Mouse (Mus musculus) kidney, embryonic 15.5 days (tissue): ENCODE measurements around the gene Gm28305. TPM values are rescaled to one million over a fixed set of nuclear protein-coding genes. Genes with fewer than 3 reads are reported as not detected.
A peak's percentile ranks its signal among the peaks of the same experiment; 100 is the strongest.

Experiments used
- ATAC-seq: fragments of 200-750 bp; cut with Nextera tagmentation; replicated peaks from 2 replicates; pipeline ENCODE4 v1.8.0; 2017; ENCODE audit warnings: moderate TSS enrichment; ENCODE audit not compliant: low FRiP score
- H3K27ac ChIP-seq: fragments of 300-500 bp; sonication (generic); 2 replicates; pipeline ENCODE4 v1.5.1; 2015; ENCODE audit warnings: mild to moderate bottlenecking, inconsistent platforms
- H3K27me3 ChIP-seq: fragments of 300-500 bp; sonication (generic); 2 replicates; pipeline ENCODE4 v1.6.1; 2015; ENCODE audit warnings: inconsistent platforms
- H3K36me3 ChIP-seq: fragments of 300-500 bp; sonication (generic); 2 replicates; pipeline ENCODE4 v1.6.1; 2015; ENCODE audit warnings: inconsistent platforms
- H3K4me1 ChIP-seq: fragments of 300-500 bp; sonication (generic); 2 replicates; pipeline ENCODE4 v1.6.1; 2015; ENCODE audit warnings: inconsistent platforms
- H3K4me2 ChIP-seq: fragments of 300-500 bp; sonication (generic); 2 replicates; pipeline ENCODE4 v1.6.1; 2015; ENCODE audit warnings: moderate library complexity, mild to moderate bottlenecking, inconsistent platforms
- H3K4me3 ChIP-seq: fragments of 300-500 bp; sonication (generic); replicated peaks from 2 replicates; pipeline ENCODE4 v1.5.1; 2015; ENCODE audit warnings: mild to moderate bottlenecking, inconsistent platforms
- H3K9ac ChIP-seq: fragments of 300-500 bp; sonication (generic); 2 replicates; pipeline ENCODE4 v1.6.1; 2015; ENCODE audit warnings: mild to moderate bottlenecking, inconsistent platforms
- H3K9me3 ChIP-seq: fragments of 300-500 bp; sonication (generic); replicated peaks from 2 replicates; pipeline ENCODE4 v1.6.1; 2016; ENCODE audit warnings: inconsistent platforms
- WGBS: fragments of 180-500 bp; shearing (Covaris S2); methylation state at CpG from one replicate; pipeline ENCODE4 v1.1.7; 2015; ENCODE audit warnings: mixed read lengths; 5-methylcytosine and 5-hydroxymethylcytosine counted together
- polyA plus RNA-seq: library from polyadenylated mRNA; unstranded; fragments of >200 nt; fragmentation: Nextera tagmentation; extraction: Ambion mirVana; gene quantifications from 2 replicates; pipeline ENCODE4 v1.2.1, GENCODE M21; 2015

Gene Gm28305
- polyA plus RNA-seq, result not detected in 2 replicates

DNA sequence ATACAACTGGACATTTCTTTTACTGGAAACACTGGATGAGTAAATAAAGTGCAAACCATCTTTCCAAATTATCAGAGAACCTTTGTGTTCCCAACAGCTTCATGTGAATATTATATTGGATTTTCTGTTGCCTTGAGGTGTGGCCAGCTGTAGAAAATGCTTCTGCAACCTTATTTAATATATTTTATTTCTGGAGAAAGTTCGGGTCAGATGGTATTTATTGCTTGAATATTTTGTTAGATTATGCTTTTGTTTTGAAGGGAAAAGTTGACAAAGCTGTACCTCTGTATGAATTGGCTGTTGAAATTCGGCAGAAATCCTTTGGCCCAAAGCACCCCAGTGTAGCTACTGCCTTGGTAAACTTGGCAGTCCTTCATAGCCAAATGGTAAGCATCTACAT lies at the start of gene Gm28305:
Gm28305 (plus strand) TSS at position 301 of the 400 bp plus-strand sequence.
- no peaks in the 10 kb centered on the region for H3K9me3 ChIP-seq
- no peaks in the 10 kb centered on the region for H3K4me1 ChIP-seq
- peaks cover 65% of the 10 kb centered on the region for H3K36me3 ChIP-seq
- H3K9ac ChIP-seq, result no peak within 1 kb of the TSS
- 58% methylated on average over 2 of the region's 2 CpGs for WGBS
- H3K27ac ChIP-seq, result no peak within 1 kb of the TSS
- H3K4me2 ChIP-seq, result no peak within 1 kb of the TSS
- H3K27me3 ChIP-seq, result no peaks in the 10 kb centered on the region
- no peak within 1 kb of the TSS for H3K4me3 ChIP-seq
- ATAC-seq, result no peak

DNA sequence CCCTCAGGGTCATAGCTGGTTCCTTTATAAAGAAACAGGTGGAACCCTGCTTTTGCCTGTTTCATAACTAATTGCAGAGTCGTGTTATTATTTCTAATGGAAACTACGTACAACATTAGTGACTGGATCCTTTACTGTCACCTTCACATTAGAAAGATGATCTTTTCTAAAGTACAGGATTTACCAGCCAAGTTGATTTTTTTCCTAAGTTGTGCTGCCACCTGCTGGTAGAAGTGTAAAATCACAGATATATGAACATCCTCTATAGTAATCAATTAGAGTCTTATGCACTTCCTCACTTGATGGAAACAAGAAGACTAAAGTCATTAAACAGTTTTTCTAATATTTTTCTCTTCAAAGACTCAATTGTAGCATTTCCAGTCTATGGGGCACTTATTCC lies 44.0 kb upstream of the Gm28305 start:
- Histone ChIP-seq H3K4me3 (no peak overlapping the region), H3K9ac (no peak overlapping the region), H3K4me1 (peaks cover 7% of the 10 kb centered on the region), H3K36me3 (no peaks in the 10 kb centered on the region), H3K27ac (no peak overlapping the region), H3K4me2 (no peak overlapping the region), H3K27me3 (no peaks in the 10 kb centered on the region), H3K9me3 (no peaks in the 10 kb centered on the region)
- no peak for ATAC-seq
- 5% methylated on average over 2 of the region's 2 CpGs for WGBS

DNA sequence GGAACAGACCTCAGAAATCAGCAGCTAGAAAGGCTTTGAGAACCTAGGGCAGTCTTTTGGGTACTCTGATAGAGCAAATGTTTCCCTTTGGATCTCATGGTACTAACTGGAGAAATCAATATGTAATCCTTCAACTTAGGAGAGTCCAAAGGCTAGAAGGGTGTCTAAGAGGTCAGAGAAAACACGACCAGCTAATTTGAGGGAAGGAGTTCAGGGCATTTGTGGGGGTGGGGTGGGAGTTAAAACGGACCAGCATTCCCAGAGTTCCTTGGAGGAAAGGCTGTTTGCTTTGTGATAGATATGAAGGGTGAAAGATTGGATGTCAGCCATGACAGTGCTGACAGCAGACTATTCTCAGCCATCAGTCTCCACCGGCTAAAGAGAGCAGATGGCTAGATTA lies 39.9 kb upstream of the Gm28305 start:
- ATAC-seq, result no peak
- Histone ChIP-seq H3K27ac (peak overlapping the region; percentile 68), H3K9me3 (no peaks in the 10 kb centered on the region), H3K36me3 (peaks cover 3% of the 10 kb centered on the region), H3K4me3 (no peak overlapping the region), H3K4me2 (no peak overlapping the region), H3K9ac (no peak overlapping the region), H3K27me3 (no peaks in the 10 kb centered on the region), H3K4me1 (peaks cover 18% of the 10 kb centered on the region)
- 37% methylated on average over 3 of the region's 3 CpGs for WGBS

DNA sequence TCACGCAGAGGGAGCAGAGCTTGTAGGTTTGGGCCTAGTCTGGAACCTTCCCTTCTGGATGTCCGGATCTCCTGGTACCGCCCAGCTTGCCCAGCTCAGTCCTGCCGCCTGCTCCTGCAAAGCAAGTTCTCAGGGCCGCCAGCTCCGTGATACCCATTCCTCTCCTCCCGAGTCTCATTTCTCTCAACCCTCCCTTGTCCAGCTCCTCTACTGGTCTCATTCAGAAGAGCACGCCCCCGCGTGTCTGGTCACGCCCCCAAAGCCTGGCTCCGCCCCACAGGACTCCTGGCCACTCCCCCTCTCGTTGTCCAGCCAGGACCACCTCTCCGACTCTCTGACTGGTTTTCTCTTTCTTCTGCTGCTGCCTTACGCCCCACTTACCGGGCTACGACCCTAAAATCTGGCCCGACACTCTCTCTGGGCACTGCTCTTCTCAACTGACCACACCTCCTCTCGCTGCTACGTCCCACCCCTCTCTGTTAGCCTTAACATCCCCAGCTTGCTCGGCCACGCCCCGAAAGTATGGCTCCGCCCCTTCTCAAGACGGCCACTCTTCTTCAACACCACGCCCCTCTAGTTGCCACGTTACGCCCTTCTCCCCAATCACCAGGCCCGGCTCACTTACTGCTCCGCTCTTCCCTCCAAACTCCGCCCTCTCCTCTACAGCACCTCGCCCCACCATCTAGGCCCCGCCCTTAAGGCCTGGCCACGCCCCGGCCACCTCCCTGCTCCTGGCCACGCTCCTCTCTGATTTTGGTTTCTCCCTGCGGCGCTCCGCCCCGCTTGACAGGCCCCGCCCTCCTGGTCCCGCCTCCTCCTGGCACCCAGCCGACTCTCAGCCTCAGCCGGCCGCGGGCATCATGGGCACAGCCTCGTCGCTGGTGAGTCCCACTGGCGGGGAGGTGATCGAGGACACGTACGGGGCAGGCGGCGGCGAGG lies 38.3 kb upstream of the Gm28305 start, which contains the start of gene Nphp3:
Nphp3 (plus strand) TSS at position 624 of the 939 bp plus-strand sequence.
- Histone ChIP-seq H3K4me1 (peaks cover 18% of the 10 kb centered on the region), H3K4me3 (peak within 1 kb of the TSS; percentile 79), H3K27ac (peak within 1 kb of the TSS; percentile 98), H3K27me3 (no peaks in the 10 kb centered on the region), H3K4me2 (peak within 1 kb of the TSS; percentile 85), H3K9ac (peak within 1 kb of the TSS; percentile 68), H3K9me3 (no peaks in the 10 kb centered on the region), H3K36me3 (peaks cover 13% of the 10 kb centered on the region)
- 1% methylated on average over 55 of the region's 55 CpGs for WGBS
- peak; percentile 98 for ATAC-seq

DNA sequence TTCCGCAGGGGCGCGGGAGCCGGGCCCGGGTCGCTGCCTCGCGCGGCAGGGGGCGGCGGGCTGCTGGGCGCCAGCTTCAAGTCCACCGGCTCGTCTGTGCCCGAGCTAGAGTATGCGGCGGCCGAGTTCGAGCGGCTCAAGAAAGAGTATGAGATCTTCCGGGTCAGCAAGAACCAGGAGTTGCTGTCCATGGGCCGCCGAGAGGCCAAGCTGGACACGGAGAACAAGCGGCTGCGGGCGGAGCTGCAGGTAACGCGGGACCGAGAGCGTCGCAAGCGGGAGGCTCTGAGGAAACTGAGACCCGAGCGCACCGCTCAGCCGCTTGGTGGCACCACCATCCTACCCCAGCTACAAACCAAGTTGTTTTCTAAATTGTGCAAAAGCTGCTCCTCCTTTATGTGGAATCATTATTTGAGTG lies 37.5 kb upstream of the Gm28305 start:
- ATAC-seq, result peak; percentile 55
- under 1% methylated on average over 37 of the region's 37 CpGs for WGBS
- H3K9me3 ChIP-seq, result no peaks in the 10 kb centered on the region

DNA sequence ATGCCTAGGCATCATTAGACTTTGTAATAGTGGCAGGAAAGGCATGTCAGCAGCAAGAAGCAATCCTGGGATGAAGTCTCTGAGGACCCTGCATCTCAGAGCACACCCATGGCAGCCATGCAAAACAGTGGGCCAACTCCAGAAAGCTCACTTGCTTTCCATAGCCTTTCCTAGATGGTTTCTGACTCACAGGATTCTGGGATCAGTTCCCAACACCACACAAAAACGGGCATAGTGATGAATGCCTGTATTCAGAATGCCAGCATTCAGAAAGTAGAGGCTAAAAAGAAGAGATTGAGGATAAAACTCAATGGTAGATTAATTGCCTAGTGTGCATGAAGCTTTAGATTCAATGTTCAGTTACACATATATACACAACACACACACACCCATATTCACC lies 25.9 kb upstream of the Gm28305 start:
- WGBS, result 57% methylated on average over 1 of the region's 1 CpGs
- Histone ChIP-seq H3K9ac (no peak overlapping the region), H3K27ac (no peak overlapping the region), H3K36me3 (peaks cover 74% of the 10 kb centered on the region), H3K4me2 (no peak overlapping the region), H3K9me3 (no peaks in the 10 kb centered on the region), H3K4me1 (no peaks in the 10 kb centered on the region), H3K27me3 (no peaks in the 10 kb centered on the region), H3K4me3 (no peak overlapping the region)
- ATAC-seq, result no peak

More for the DNA sequence above, 37.5 kb upstream of the Gm28305 start:
- Histone ChIP-seq H3K4me1 (peaks cover 18% of the 10 kb centered on the region), H3K27me3 (no peaks in the 10 kb centered on the region), H3K4me3 (peak overlapping the region; percentile 79), H3K4me2 (peak overlapping the region; percentile 85), H3K9ac (peak overlapping the region; percentile 68), H3K36me3 (peaks cover 13% of the 10 kb centered on the region), H3K27ac (peak overlapping the region; percentile 90)

DNA sequence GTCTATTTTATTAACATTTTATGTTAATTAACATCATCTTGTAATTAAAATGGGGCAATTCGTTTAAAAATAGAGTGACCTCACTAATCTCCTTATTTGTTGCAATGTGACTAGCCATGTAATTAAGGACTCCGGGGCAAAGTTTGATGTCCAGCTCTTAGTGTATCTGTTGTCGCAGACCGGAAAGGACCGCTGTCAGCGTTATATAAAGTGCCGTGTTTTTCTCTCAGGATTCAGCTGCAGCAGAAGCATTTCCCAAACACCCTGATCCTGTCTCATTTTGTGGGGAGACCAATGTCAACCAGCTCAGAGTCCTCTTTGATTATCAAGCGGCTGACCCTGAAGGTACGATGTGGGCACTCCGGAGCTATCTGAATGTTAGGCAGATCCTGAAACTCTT lies 19.4 kb upstream of the Gm28305 start:
- Histone ChIP-seq H3K27me3 (no peaks in the 10 kb centered on the region), H3K9me3 (no peaks in the 10 kb centered on the region), H3K4me2 (no peak overlapping the region), H3K9ac (no peak overlapping the region), H3K4me1 (no peaks in the 10 kb centered on the region), H3K27ac (no peak overlapping the region), H3K36me3 (peaks cover 86% of the 10 kb centered on the region), H3K4me3 (no peak overlapping the region)
- 93% methylated on average over 10 of the region's 10 CpGs for WGBS
- ATAC-seq, result no peak

DNA sequence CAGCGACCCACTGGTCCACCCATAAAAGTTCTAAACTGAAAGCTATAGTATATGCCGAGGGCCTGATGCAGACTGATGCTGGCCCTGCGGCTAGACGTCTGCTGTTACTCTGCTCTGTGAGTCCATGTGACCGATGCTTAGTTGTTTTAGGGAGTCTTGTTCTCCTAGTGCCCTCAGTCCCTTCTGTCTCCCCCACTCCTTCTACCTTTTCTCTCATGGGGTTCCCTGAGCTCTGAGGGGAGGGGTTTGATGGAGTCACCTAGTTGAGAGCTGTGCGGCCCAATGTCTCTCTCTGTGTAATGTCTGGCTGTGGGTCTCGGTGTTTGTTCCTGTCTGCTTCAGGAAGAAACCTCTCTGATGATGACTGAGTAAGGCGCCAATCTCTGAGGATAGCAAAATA lies 13.3 kb upstream of the Gm28305 start:
- no peak overlapping the region for H3K9ac ChIP-seq
- ATAC-seq, result no peak
- H3K4me1 ChIP-seq, result no peaks in the 10 kb centered on the region
- no peak overlapping the region for H3K4me2 ChIP-seq
- no peak overlapping the region for H3K27ac ChIP-seq
- H3K4me3 ChIP-seq, result no peak overlapping the region
- WGBS, result 98% methylated on average over 8 of the region's 8 CpGs
- no peaks in the 10 kb centered on the region for H3K27me3 ChIP-seq
- H3K9me3 ChIP-seq, result no peaks in the 10 kb centered on the region
- peaks cover 72% of the 10 kb centered on the region for H3K36me3 ChIP-seq

DNA sequence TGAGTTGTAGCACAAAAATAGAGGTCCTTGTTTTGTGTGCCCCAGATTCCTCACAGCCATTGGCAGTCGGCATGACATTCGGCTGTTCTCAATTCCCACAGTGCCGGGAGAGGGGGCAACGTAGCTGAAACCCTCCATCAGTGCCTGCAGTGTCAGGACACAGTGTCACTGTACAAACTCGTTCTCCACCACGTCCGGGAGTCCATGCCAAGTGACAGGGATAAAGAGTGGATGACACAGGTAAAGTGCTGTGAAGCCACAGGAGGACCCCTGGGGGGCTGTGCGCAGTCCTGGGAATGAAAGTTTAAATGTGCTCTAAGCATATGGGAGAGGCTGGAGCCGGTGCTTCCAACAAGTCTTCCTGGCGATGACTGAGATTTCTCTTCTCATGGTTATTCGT lies 10.6 kb upstream of the Gm28305 start:
- no peak overlapping the region for H3K9ac ChIP-seq
- H3K27ac ChIP-seq, result no peak overlapping the region
- no peak for ATAC-seq
- H3K36me3 ChIP-seq, result peaks cover 62% of the 10 kb centered on the region
- H3K27me3 ChIP-seq, result no peaks in the 10 kb centered on the region
- no peaks in the 10 kb centered on the region for H3K9me3 ChIP-seq
- H3K4me2 ChIP-seq, result no peak overlapping the region
- 91% methylated on average over 11 of the region's 11 CpGs for WGBS
- no peak overlapping the region for H3K4me3 ChIP-seq
- no peaks in the 10 kb centered on the region for H3K4me1 ChIP-seq

DNA sequence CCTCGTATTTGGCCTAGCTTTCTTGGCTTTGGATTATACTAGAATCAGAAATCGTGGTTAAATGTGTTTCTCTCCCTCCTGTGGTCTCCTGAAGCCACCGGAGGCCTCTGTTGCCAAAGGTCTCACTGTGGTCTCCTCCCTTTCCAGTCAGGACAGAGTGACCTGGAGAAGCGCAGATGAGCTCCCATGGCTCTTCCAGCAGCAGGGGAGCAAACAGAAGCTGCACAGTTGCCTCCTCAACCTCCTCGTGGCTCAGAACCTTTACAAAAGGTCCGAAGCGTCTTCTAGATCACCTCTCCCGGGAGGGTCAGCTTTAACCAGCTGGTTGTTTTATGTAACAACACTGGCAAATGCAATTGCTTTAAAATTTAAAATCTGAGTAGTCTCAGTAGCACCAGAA lies 6.2 kb upstream of the Gm28305 start:
- H3K4me1 ChIP-seq, result no peaks in the 10 kb centered on the region
- H3K4me3 ChIP-seq, result no peak overlapping the region
- no peaks in the 10 kb centered on the region for H3K9me3 ChIP-seq
- H3K27me3 ChIP-seq, result no peaks in the 10 kb centered on the region
- no peak overlapping the region for H3K27ac ChIP-seq
- 84% methylated on average over 8 of the region's 8 CpGs for WGBS
- H3K9ac ChIP-seq, result no peak overlapping the region
- ATAC-seq, result no peak
- no peak overlapping the region for H3K4me2 ChIP-seq
- H3K36me3 ChIP-seq, result peaks cover 62% of the 10 kb centered on the region

DNA sequence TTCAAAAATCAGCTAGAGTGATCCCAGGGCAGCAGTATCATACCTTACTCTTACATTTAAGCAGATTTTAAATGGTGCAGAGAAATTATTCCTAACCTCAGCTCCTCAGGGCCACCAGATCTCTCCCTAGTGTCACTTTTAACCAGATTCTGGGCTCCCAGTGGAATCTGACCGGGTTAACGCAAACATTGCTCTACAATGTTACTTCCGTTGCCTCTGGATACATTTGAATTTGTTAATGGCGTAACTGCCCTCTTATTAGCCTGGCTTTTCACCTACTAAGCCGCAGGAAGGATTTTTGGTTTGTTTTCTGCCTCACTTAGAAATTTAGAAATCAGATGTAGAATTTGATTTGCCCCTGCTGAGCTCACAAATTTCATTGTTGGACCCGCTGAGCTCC lies 5.7 kb upstream of the Gm28305 start:
- Histone ChIP-seq H3K4me2 (no peak overlapping the region), H3K27ac (no peak overlapping the region), H3K27me3 (no peaks in the 10 kb centered on the region), H3K36me3 (peaks cover 62% of the 10 kb centered on the region), H3K4me1 (no peaks in the 10 kb centered on the region), H3K4me3 (no peak overlapping the region), H3K9ac (no peak overlapping the region), H3K9me3 (no peaks in the 10 kb centered on the region)
- no peak for ATAC-seq
- WGBS, result 79% methylated on average over 6 of the region's 6 CpGs

DNA sequence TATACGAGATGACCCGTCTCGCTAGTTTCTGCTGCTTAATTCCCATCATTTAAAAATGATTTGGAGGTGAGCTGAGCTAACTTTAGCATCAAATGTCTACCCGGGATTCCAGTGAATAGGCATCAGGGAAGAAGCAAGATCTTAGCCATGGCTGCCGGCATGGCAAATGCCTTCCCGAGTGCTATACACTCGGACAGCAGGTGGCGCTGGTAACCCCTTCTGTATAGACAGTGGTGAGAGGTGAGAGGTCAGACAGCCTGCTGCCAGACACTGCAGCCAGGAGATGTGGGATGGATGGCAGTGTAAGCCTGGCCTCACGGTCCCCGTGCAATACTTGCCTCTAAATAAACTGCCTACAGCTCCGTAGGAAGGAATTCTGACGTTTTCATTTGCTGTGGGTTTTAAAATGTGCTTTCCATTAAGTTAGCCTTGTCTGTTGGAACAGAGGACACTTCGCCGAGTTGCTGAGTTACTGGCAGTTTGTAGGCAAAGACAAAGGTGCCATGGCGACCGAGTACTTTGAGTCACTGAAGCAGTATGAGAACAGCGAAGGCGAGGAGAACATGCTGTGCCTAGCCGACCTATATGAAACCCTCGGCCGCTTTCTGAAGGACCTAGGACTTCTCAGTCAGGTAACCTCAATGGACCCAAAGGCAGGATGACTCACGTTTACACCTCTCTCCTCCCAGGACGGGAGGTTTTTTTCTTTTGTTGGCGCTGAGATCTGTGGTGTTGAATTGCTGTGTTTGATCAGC lies 5.0 kb upstream of the Gm28305 start:
- H3K27me3 ChIP-seq, result no peaks in the 10 kb centered on the region
- H3K36me3 ChIP-seq, result peaks cover 61% of the 10 kb centered on the region
- H3K4me1 ChIP-seq, result no peaks in the 10 kb centered on the region
- H3K9ac ChIP-seq, result no peak overlapping the region
- no peaks in the 10 kb centered on the region for H3K9me3 ChIP-seq
- H3K27ac ChIP-seq, result no peak overlapping the region
- WGBS, result 53% methylated on average over 24 of the region's 24 CpGs
- no peak overlapping the region for H3K4me2 ChIP-seq
- ATAC-seq, result peak; percentile 79
- H3K4me3 ChIP-seq, result no peak overlapping the region
